Mouse (Mus musculus): ENCODE data around the gene Zranb1. TPM values are rescaled to one million over a fixed set of nuclear protein-coding genes. Genes with fewer than 3 reads are reported as not detected.

Gene Zranb1
- total and polyA plus RNA-seq, 3 experiments: 17.4 to 18.5 TPM; not detected in 1

DNA sequence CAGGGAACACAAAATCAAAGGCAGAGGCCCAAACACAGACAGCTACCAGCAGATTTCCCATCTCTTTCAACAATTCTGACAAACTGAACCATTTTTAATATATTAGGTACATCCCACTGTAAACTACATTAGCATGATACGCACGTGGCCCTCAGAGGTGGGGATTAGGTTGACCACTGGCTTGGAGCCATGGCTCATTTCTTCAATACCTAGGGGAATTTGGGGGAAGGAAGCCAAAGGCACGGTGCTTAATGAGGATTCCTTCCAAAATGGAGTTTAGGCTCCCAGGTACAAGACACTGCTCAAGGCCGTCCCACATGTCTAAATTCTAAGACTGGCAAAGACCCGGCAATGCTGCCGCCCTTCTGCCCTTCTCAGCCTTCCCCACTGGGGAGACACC lies 71.3 kb downstream of the Zranb1 start:
- DNase-seq (ENCODE audit: low read depth, low spot score): no peak
- no peak overlapping the region for H3K4me3 ChIP-seq (ENCODE audit: control insufficient read depth in 1 of 2, insufficient read depth in 1 of 2, low read depth in 2 of 2, low read length in 2 of 2)
- no peaks in the 10 kb centered on the region for H3K27me3 ChIP-seq (ENCODE audit: control insufficient read depth in 1 of 2, insufficient read depth in 2 of 2, low read length in 2 of 2)
- H3K36me3 ChIP-seq (ENCODE audit: control insufficient read depth in 1 of 2, insufficient read depth in 2 of 2, low read length in 2 of 2): peaks cover 1 to 6% of the 10 kb centered on the region in 2 experiments; a peak in 3 of 4 replicates
- H3K4me1 ChIP-seq (ENCODE audit: control insufficient read depth in 1 of 2, insufficient read depth in 2 of 2, low read length in 2 of 2): peaks cover 4 to 7% of the 10 kb centered on the region in 2 experiments; a peak in 2 of 4 replicates
- TF ChIP-seq HCFC1 (IDR thresholded peaks at IDR 0.05; ENCODE audit: low read depth, low read length): no peak
- H3K27ac ChIP-seq (ENCODE audit: control insufficient read depth, low read depth, low read length): no peak overlapping the region
- no peak overlapping the region for H3K9ac ChIP-seq (ENCODE audit: control insufficient read depth, low read depth, low read length, poor library complexity, severe bottlenecking)
- no peaks in the 10 kb centered on the region for H3K9me3 ChIP-seq (replicated peaks; ENCODE audit: insufficient read depth, low read length)
- H3K79me2 ChIP-seq (ENCODE audit: control insufficient read depth, insufficient read depth, low read length, poor library complexity): no peaks in the 10 kb centered on the region

DNA sequence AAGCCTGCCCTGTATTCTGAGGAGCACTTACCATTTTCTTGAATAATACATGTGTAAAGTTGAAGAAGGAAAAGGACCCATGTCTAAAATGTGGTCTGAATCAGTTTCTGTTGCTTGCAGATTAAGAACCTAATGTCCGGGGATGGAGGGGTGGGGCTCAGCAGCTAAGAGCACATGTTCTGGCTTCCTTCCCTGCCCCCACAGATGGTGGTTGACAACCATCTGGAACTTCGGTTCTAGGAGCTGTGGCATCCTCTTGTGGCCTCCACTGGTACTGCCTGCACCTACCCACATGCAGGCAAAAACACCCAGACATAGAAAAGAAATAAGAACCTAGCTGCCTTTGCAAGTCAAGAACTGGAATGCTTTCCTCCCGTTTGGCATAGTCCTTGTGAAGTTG lies 72.5 kb downstream of the Zranb1 start:
- Histone ChIP-seq H3K9me3 (replicated peaks; ENCODE audit: insufficient read depth, low read length) (no peaks in the 10 kb centered on the region), H3K27ac (ENCODE audit: control insufficient read depth, low read depth, low read length) (no peak overlapping the region), H3K4me1 (ENCODE audit: control insufficient read depth in 1 of 2, insufficient read depth in 2 of 2, low read length in 2 of 2) (peaks cover 8 to 17% of the 10 kb centered on the region in 2 experiments), H3K79me2 (ENCODE audit: control insufficient read depth, insufficient read depth, low read length, poor library complexity) (no peaks in the 10 kb centered on the region), H3K36me3 (ENCODE audit: control insufficient read depth in 1 of 2, insufficient read depth in 2 of 2, low read length in 2 of 2) (peaks cover 1 to 12% of the 10 kb centered on the region in 2 experiments; a peak in 3 of 4 replicates), H3K4me3 (ENCODE audit: control insufficient read depth in 1 of 2, insufficient read depth in 1 of 2, low read depth in 2 of 2, low read length in 2 of 2) (no peak overlapping the region), H3K27me3 (ENCODE audit: control insufficient read depth in 1 of 2, insufficient read depth in 2 of 2, low read length in 2 of 2) (no peaks in the 10 kb centered on the region), H3K9ac (ENCODE audit: control insufficient read depth, low read depth, low read length, poor library complexity, severe bottlenecking) (no peak overlapping the region)
- peak; percentile 88 for DNase-seq (ENCODE audit: low read depth, low spot score)
- TF ChIP-seq SIN3A (IDR thresholded peaks at IDR 0.05; ENCODE audit: low read length) (peak; percentile 98), BHLHE40 (IDR thresholded peaks at IDR 0.05; ENCODE audit: borderline replicate concordance, low read depth, low read length) (0 out of 2 replicates have a peak, but pooled peaks have one; percentile 28), MAZ (IDR thresholded peaks at IDR 0.05; ENCODE audit: low read depth, low read length) (0 out of 2 replicates have a peak, but pooled peaks have one; percentile 14), JUND (IDR thresholded peaks at IDR 0.05; ENCODE audit: low read depth, low read length) (no peak), NRF1 (IDR thresholded peaks at IDR 0.05; ENCODE audit: insufficient read depth, low read depth, low read length, poor library complexity, severe bottlenecking) (no peak), MXI1 (IDR thresholded peaks at IDR 0.05; ENCODE audit: low read depth, low read length) (peak; percentile 99), GATA1 (IDR thresholded peaks at IDR 0.05; ENCODE audit: low read depth, low read length) (no peak), EP300 (IDR thresholded peaks at IDR 0.05; ENCODE audit: low read depth in 1 of 2, low read length in 2 of 2) (peak in 1 of 2 experiments; percentile 61), SMC3 (IDR thresholded peaks at IDR 0.05; ENCODE audit: low read depth, low read length) (peak; percentile 88), POLR2AphosphoS2 (IDR thresholded peaks at IDR 0.05; ENCODE audit: low read length) (no peak), USF2 (IDR thresholded peaks at IDR 0.05; ENCODE audit: borderline replicate concordance in 1 of 2, insufficient read depth in 1 of 2, low read depth in 1 of 2, low read length in 2 of 2) (no peak), ELF1 (IDR thresholded peaks at IDR 0.05; ENCODE audit: low read depth, low read length) (no peak), TBP (IDR thresholded peaks at IDR 0.05; ENCODE audit: low read depth, low read length) (no peak), MAFK (IDR thresholded peaks at IDR 0.05; ENCODE audit: borderline replicate concordance, low read depth, low read length) (no peak), NELFE (IDR thresholded peaks at IDR 0.05; ENCODE audit: low read depth, low read length) (no peak), E2F4 (IDR thresholded peaks at IDR 0.05; ENCODE audit: borderline replicate concordance, low read depth, low read length) (no peak), HCFC1 (IDR thresholded peaks at IDR 0.05; ENCODE audit: low read depth, low read length) (no peak), MYC (IDR thresholded peaks at IDR 0.05; ENCODE audit: low read depth, low read length) (peak; percentile 96), RCOR1 (IDR thresholded peaks at IDR 0.05; ENCODE audit: low read depth, low read length) (peak; percentile 9; the same call in 1 of the 2 replicates), POLR2AphosphoS5 (IDR thresholded peaks at IDR 0.05; ENCODE audit: borderline replicate concordance, low read depth, low read length) (no peak), GABPA (IDR thresholded peaks at IDR 0.05; ENCODE audit: low read depth, low read length) (no peak), TCF12 (IDR thresholded peaks at IDR 0.05; ENCODE audit: low read depth, low read length) (peak; percentile 42; the same call in 1 of the 2 replicates), TAL1 (IDR thresholded peaks at IDR 0.05; ENCODE audit: low read length) (peak; percentile 50; the same call in 1 of the 2 replicates), MYB (IDR thresholded peaks at IDR 0.05; ENCODE audit: low read depth, low read length) (no peak), ZKSCAN1 (IDR thresholded peaks at IDR 0.05; ENCODE audit: low read depth, low read length) (no peak), ZMIZ1 (IDR thresholded peaks at IDR 0.05; ENCODE audit: low read depth, low read length) (no peak), CHD2 (IDR thresholded peaks at IDR 0.05; ENCODE audit: low read length) (no peak), CTCF (IDR thresholded peaks at IDR 0.05 in 2 of 3, conservative IDR thresholded peaks at IDR 0.05 in 1 of 3; ENCODE audit: control insufficient read depth in 1 of 3, insufficient read depth in 1 of 3, low read depth in 2 of 3, low read length in 3 of 3, poor library complexity in 1 of 3, severe bottlenecking in 1 of 3) (peak; percentile 83 to 100 (median 92)), ZC3H11A (IDR thresholded peaks at IDR 0.05; ENCODE audit: low read depth, low read length) (peak; percentile 76), KAT2A (conservative IDR thresholded peaks at IDR 0.05; ENCODE audit: low read depth, low read length) (no peak), RAD21 (IDR thresholded peaks at IDR 0.05; ENCODE audit: low read depth, low read length) (peak; percentile 90), ETS1 (IDR thresholded peaks at IDR 0.05; ENCODE audit: low read depth, low read length) (peak; percentile 84)
